In genomic region chr2:16483943-16484342, GRCm38 (mm10) we compare ENCODE assay signal across 12 mouse cellular contexts.
DNase-seq lines count a peak whose midpoint lies in the region; ATAC-seq and TF ChIP-seq lines count a peak whose summit lies in the region.
"Had no signal": no experiment of that assay in that cellular context is flagged by ENCODE, and none has a peak within 500 bp of the region (broad histone marks: within the 10 kb centered on the region; RNA-seq: fewer than 3 reads in every experiment).

No protein-coding gene starts in this region.

- no peaks in the 10 kb centered on the region for H3K27me3 ChIP-seq in midbrain, postnatal 0 days (ENCODE audit: insufficient read depth, low read length)
- no peaks in the 10 kb centered on the region for H3K27me3 ChIP-seq in midbrain, embryonic 10.5 days (ENCODE audit: low read depth, poor library complexity, severe bottlenecking)
- H3K27me3 ChIP-seq in kidney, embryonic 16.5 days (ENCODE audit: insufficient read depth, low read length), result no peaks in the 10 kb centered on the region
- H3K27me3 ChIP-seq: heart, embryonic 12.5 days; liver, embryonic 15.5 days had no signal

- intact Hi-C loops in heart, postnatal 25 days (cut with DNase I), result no loop called here

- no peaks in the 10 kb centered on the region for H3K9me3 ChIP-seq in midbrain, postnatal 0 days (ENCODE audit: low read length)
- H3K9me3 ChIP-seq in midbrain, embryonic 10.5 days (replicated peaks), result no peaks in the 10 kb centered on the region
- H3K9me3 ChIP-seq in kidney, embryonic 16.5 days (ENCODE audit: low read length), result no peaks in the 10 kb centered on the region
- H3K9me3 ChIP-seq: heart, embryonic 12.5 days; liver, embryonic 15.5 days had no signal

- no peaks in the 10 kb centered on the region for H3K36me3 ChIP-seq in midbrain, postnatal 0 days (ENCODE audit: insufficient read depth, low read length)
- no peaks in the 10 kb centered on the region for H3K36me3 ChIP-seq in midbrain, embryonic 10.5 days
- no peaks in the 10 kb centered on the region for H3K36me3 ChIP-seq in kidney, embryonic 16.5 days (ENCODE audit: insufficient read depth, low read length)
- H3K36me3 ChIP-seq: heart, embryonic 12.5 days; liver, embryonic 15.5 days had no signal

- H3K4me1 ChIP-seq in midbrain, postnatal 0 days (ENCODE audit: insufficient read depth, low read length), result no peaks in the 10 kb centered on the region
- no peaks in the 10 kb centered on the region for H3K4me1 ChIP-seq in midbrain, embryonic 10.5 days
- H3K4me1 ChIP-seq in kidney, embryonic 16.5 days (ENCODE audit: insufficient read depth, low read length), result no peaks in the 10 kb centered on the region
- H3K4me1 ChIP-seq: heart, embryonic 12.5 days; liver, embryonic 15.5 days had no signal

- no peak overlapping the region for H3K27ac ChIP-seq in midbrain, postnatal 0 days (ENCODE audit: low read depth, low read length)
- H3K27ac ChIP-seq in midbrain, embryonic 10.5 days (replicated peaks), result no peak overlapping the region
- no peak overlapping the region for H3K27ac ChIP-seq in kidney, embryonic 16.5 days (ENCODE audit: low read length)
- H3K27ac ChIP-seq: liver, embryonic 15.5 days had no signal

- WGBS in midbrain, postnatal 0 days, result 93% methylated on average over 2 of the region's 2 CpGs
- WGBS in midbrain, embryonic 10.5 days, result 93% methylated on average over 2 of the region's 2 CpGs
- WGBS in kidney, embryonic 16.5 days, result 85% methylated on average over 2 of the region's 2 CpGs

- H3K9ac ChIP-seq in midbrain, postnatal 0 days (replicated peaks; ENCODE audit: low read length, poor library complexity, severe bottlenecking), result no peak overlapping the region
- no peak overlapping the region for H3K9ac ChIP-seq in kidney, embryonic 16.5 days (replicated peaks; ENCODE audit: low read length)
- H3K9ac ChIP-seq: heart, embryonic 12.5 days; liver, embryonic 15.5 days had no signal

- DNase-seq in midbrain, postnatal 0 days (ENCODE audit: low spot score), result peak; percentile 53
- no peak for DNase-seq in midbrain, embryonic 10.5 days (ENCODE audit: low spot score)
- peak; percentile 55 to 73 for DNase-seq in cerebellum, postnatal 25 days
- DNase-seq in layer of hippocampus, postnatal 25 days (ENCODE audit: extremely low spot score in 1 of 2, low spot score in 1 of 2), result peak; percentile 13 to 30
- peak; percentile 8 to 48 for DNase-seq in thymus, postnatal 36 days
- DNase-seq in heart, postnatal 25 days (ENCODE audit: low spot score), result no peak
- DNase-seq: kidney, adult 2 months; midbrain, embryonic 14.5 days had no signal

- no peak overlapping the region for H3K4me2 ChIP-seq in midbrain, postnatal 0 days (ENCODE audit: low read depth, low read length, poor library complexity, severe bottlenecking)
- H3K4me2 ChIP-seq in kidney, embryonic 16.5 days (replicated peaks; ENCODE audit: low read depth, low read length), result no peak overlapping the region
- H3K4me2 ChIP-seq: heart, embryonic 12.5 days; liver, embryonic 15.5 days had no signal

- H3K4me3 ChIP-seq in midbrain, postnatal 0 days (ENCODE audit: low read depth, low read length), result no peak overlapping the region
- H3K4me3 ChIP-seq in midbrain, embryonic 10.5 days, result no peak overlapping the region
- no peak overlapping the region for H3K4me3 ChIP-seq in kidney, embryonic 16.5 days (ENCODE audit: low read length)
- H3K4me3 ChIP-seq: heart, embryonic 12.5 days; liver, embryonic 15.5 days had no signal

- TF ChIP-seq CTCF in midbrain, postnatal 0 days (IDR thresholded peaks at IDR 0.05), result no peak

- no peak for ATAC-seq in midbrain, postnatal 0 days (ENCODE audit: low FRiP score)
- no peak for ATAC-seq in kidney, embryonic 16.5 days (ENCODE audit: low FRiP score, low TSS enrichment)
- no peak for ATAC-seq in monocyte, adult 5-6 weeks (replicated peaks; ENCODE audit: insufficient number of reproducible peaks, low FRiP score, low TSS enrichment, poor library complexity, severe bottlenecking)

Comparison
In these comparisons a context has a peak if more than half of its experiments do, and no peak if none do; other contexts are left out.
1. DNase-seq: peak in midbrain, postnatal 0 days (single experiment), cerebellum, postnatal 25 days (2 of 2), layer of hippocampus, postnatal 25 days (2 of 2) and thymus, postnatal 36 days (2 of 2); none in midbrain, embryonic 10.5 days (single experiment) and heart, postnatal 25 days (single experiment).